In genomic region chr17:50397324-50397723, GRCm38 (mm10) we compare ENCODE assay signal across 23 mouse cellular contexts.
"Had no signal": no experiment of that assay in that cellular context is flagged by ENCODE, and none has a peak within 500 bp of the region (broad histone marks: within the 10 kb centered on the region; RNA-seq: fewer than 3 reads in every experiment).

No protein-coding gene starts in this region.

- DNase-seq: kidney, adult 11 months; kidney, adult 8-10 months; kidney, postnatal 10 days; kidney, postnatal 36 days; layer of hippocampus, postnatal 36 days; left cerebral cortex, postnatal 4 days; lung, adult 2 months; lung, postnatal 14 days; lung, postnatal 4 days; retina, postnatal 1 day; right cerebral cortex, postnatal 25 days; spleen, adult 18-20 months; thymus, postnatal 25 days had no signal

- H3K36me3 ChIP-seq: kidney, embryonic 15.5 days; limb, embryonic 13.5 days; midbrain, embryonic 13.5 days; neural tube, embryonic 13.5 days; stomach, embryonic 15.5 days had no signal

- ATAC-seq: inflammation-experienced regulatory T-cells, adult 6 months; midbrain, embryonic 13.5 days; midbrain, embryonic 16.5 days had no signal

- H3K9me3 ChIP-seq: kidney, embryonic 15.5 days; limb, embryonic 13.5 days; midbrain, embryonic 13.5 days; neural tube, embryonic 13.5 days; stomach, embryonic 15.5 days had no signal

- H3K4me3 ChIP-seq: kidney, embryonic 15.5 days; left cerebral cortex, adult 2 months; limb, embryonic 13.5 days; midbrain, embryonic 13.5 days; myocyte; neural tube, embryonic 13.5 days; stomach, embryonic 15.5 days had no signal

- H3K4me1 ChIP-seq: midbrain, embryonic 13.5 days had no signal

- H3K27me3 ChIP-seq: kidney, embryonic 15.5 days; midbrain, embryonic 13.5 days; neural tube, embryonic 13.5 days; stomach, embryonic 15.5 days had no signal

- H3K9ac ChIP-seq: kidney, embryonic 15.5 days; limb, embryonic 13.5 days; liver, embryonic 14.5 days; midbrain, embryonic 13.5 days; neural tube, embryonic 13.5 days; stomach, embryonic 15.5 days had no signal

- H3K4me2 ChIP-seq: kidney, embryonic 15.5 days; limb, embryonic 13.5 days; midbrain, embryonic 13.5 days; neural tube, embryonic 13.5 days; stomach, embryonic 15.5 days had no signal

- H3K27ac ChIP-seq: kidney, embryonic 15.5 days; left cerebral cortex, adult 2 months; limb, embryonic 13.5 days; liver, embryonic 14.5 days; midbrain, embryonic 13.5 days; neural tube, embryonic 13.5 days; stomach, embryonic 15.5 days had no signal
